Mouse (Mus musculus) spleen, postnatal 10 days (tissue): ENCODE results near the gene Draxin.
"Not testable (repeated sequence)": the region's sequence is repeated elsewhere in the genome, so short reads cannot be mapped to it uniquely, and the experiment has no call there.

Experiments used
- DNase-seq, 2 experiments: peaks; one replicate each; pipeline ENCODE4 v3.0.0; 2021 to 2022; ENCODE audit warnings: low spot score in 2 of 2

Draxin gene

DNA sequence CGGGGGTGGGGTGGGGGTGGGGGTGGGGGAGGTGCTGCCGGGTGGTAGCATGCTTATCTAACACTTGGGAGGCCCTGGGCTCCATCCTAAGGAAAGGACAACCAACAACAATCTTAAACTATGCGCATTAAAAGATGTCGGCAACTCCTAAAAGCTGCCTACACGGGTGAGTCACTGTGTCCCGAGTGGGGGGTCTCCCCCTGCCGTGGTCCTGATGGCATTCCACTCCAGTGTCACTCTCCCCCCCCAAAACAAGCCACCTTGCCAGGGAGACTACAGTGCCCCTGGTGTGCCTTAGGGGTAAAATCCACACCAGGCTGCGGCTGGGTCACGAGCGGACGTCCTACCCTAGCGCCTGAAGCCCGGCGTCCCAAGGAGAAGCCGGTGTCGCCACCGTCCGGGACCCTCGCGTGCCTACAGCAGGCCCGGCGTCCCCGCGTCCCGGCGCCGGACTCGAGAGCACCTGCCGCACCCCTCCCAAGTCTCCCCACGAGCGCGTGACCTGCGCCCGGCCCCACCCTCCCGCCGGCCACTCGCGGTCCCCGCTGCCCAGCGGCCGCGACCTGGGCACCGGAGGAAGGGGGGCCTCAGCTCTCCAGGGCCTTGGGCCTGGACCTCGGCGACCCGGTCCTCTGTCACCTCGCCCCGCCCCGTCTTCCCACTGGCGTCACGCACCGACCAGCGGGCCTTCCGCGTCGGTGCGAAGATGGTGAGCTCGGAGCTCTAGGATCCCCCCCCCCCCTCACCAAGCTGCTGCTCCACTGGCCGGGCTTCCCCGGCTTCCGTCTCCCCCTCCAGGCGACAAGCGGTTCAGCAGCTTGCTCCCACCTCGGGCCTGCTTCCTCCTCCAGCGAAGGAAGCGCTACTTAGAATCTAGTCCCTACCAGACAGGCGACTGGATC is 21.0 kb upstream of the Draxin start, which contains the start of gene Fbxo6:
Gene Fbxo6 (minus strand): TSS at position 874 of the 902 bp plus-strand sequence.
- DNase-seq: peak; percentile 64 to 82

DNA sequence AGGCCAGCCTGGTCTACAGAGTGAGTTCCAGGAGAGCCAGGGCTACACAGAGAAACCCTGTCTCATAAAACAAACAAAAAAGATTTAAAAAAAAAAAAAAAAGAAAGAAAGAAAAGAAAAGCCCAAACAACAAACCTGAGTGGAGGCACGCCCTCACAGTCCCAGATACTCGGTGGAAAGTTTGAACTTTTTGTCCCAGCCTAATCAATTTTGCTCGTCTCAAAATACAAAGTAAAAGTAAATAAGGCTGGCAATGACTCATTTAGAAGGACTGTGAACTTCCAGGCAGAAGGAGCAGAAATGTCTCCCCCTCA is 20.4 kb upstream of the Draxin start:
- no peak for DNase-seq

DNA sequence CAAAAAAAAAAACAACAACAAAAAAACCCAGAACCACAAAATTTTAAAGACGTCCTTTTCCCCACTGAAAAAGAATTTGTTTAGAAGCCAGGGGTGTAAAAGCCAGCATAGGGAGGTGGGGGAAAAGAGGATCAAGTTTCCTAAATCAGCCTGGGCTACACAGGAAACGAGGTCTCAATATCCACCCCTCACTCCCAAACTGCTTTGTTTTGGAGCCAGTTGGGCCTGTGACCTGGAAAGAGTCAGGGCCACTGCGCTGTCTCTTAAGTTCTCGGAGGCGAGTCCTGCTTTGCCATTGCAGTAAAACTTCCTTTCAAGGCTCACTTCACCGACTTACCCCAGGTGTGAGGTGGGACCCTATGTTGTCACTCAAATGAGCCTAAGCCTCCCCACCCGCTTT is 19.7 kb upstream of the Draxin start:
- DNase-seq: no peak

DNA sequence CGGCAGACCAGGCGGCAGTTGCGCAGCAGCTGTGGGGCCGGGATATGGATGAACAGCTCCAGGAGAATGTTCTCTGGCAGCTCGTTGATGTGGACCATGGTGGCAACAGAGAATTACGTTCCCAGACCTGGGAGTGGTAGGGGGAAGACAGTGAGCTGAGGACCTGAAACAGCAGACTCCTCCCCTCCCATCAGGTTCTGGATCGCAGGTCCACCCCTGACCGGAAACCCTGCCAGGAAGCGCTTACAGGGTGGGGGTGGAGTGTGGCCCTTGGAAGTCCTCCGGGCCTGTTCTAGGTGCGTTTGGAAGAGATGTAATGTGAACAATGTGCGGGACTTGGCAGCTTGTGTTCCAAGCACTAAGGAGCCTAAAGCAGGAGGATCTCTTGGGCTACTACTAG is 19.0 kb upstream of the Draxin start:
- DNase-seq: no peak

GRCm38 (mm10) chr4:148147714-148148113 is 17.2 kb upstream of the Draxin start:
- no peak for DNase-seq

GRCm38 (mm10) chr4:148143721-148144120 is 13.2 kb upstream of the Draxin start:
- no peak for DNase-seq

DNA sequence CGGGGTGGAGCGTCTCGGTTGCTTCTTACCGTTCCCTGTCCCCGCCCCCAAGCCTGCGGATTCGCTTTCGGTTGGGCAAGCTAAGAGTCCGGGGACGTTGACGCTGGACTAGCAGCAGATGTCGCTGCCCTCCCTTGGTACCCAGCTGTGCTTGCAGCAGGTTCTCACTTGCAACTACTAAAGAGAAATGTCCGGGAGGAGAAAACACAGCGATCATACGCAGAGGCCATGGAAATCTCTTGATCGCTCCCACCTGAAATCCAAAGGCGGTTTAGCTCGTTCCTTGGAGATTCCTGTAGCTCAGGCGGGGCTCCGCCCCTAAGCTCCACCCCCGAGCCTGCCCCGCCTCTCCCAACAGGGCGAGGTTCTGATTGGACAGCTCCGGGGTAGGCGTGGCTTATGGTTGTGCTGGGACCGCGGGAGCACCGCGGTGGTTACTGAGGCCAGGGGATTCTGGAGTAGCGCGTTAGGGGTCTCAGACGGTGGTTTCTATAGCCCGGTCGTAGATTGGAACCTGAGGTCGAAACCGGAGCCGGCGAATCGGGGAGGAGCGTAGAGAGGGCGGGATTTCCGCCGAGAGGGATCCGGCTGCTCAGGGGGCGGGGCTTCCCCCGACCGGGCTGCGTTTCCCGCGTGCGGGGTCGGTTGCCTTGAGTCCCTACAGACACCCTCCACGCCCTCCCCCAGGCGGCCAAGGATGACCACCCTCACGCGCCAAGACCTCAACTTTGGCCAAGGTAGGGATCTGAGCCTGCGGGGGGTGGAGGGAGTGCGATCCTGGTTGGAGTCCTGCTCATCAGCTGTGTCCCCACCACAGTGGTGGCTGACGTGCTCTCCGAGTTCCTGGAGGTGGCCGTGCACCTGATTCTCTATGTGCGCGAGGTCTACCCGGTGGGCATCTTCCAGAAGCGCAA is 9.9 kb upstream of the Draxin start:
- peak; percentile 95 to 99 for DNase-seq

- no peak for DNase-seq
Observed at GRCm38 (mm10) chr4:148139767-148140097, 9.2 kb upstream of the Draxin start.

GRCm38 (mm10) chr4:148137503-148137902 is 7.0 kb upstream of the Draxin start:
- no peak for DNase-seq

DNA sequence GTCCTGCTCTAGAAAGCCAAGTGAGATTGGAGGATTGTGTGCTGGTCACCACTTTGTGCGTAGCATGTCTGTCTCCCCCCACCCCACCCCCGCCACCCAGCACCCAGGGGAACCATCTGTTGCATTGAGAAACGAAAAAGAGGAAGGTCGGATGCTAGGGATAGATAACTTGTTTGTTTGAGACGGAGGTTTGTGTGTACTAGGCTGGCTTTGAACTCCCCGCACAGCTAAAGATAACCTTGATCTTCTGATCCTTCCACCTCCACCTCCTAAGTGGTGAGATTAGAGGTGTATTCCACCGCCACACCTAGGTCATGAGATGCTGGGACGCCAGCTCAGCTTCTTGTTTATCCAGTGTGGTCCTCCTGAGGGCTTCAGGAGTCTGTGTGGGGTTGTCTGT is 4.5 kb upstream of the Draxin start:
- DNase-seq: no peak

DNA sequence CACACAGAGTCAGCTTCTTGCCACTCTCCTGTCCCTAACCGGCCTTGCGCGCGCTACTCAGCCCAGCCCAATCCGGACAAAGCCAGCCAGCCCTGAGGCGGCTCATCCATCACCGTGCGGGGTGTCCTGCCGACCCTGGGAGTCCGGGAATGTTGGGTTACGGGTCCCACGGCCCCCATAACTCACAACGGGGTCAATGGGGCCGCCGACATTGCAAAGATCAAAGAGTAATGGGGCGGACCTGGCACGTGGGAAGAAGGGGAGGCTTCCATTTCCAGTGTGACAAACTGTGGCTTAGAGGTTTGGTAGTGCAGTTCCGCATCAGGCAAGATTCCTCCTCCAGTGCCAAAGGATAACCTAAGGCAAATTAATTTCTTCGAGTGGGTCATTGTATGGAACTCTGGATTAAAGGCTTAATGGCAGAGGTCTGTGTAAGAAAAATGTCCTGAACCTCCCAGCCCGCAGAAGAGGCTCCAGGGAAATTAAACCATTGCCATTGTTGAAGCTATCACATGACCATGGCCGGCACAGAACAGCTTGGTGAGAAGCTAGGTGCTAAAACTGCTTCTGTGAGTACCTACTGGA is 1.1 kb upstream of the Draxin start:
- DNase-seq: no peak

GRCm38 (mm10) chr4:148130133-148130532 is 365 bp downstream of the Draxin start, which contains the start of gene Mad2l2:
Gene Mad2l2 (plus strand): TSS chr4:148130384.
- DNase-seq: no peak

DNA sequence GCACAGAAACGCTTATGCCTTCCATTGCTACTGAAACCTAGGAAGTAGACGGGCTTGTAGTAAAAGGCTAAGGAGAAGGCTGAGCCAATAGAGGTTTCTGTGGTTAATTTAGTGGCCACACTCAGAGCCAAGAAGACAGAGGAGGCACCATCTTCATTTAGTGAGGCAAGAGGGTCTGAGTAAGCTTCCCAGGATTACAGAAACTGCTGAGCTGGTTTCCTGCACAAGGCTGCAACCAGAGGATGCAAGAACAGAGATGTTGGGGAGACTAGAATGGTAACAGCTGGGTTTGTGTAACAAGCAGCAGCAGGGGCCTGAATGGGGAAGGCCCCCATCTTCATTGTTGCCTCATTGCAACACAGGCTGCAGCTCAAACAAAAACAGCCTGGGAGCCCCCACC is 1.8 kb downstream of the Draxin start:
- DNase-seq: no peak

DNA sequence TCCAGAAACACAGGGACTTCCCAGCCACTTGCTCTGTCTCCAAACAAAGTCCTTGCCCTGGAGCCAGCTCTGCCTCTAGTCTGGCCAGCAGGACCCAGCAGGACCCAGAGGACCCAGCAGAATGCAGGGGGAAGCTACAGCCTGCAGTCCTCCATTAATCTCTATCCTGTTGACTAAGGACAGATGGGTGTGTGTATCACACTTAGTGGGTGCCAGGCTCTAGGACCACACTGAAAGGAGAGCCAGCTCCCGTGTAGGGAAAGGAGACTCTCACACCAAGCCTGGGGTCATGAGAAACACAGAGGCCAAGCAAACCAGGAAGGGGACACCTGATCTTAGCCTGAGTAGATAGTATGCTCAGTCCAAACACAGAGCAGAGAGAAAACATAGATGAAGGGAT is 2.3 kb downstream of the Draxin start:
- DNase-seq: no peak

- no peak for DNase-seq
Observed at GRCm38 (mm10) chr4:148122694-148123066, 7.8 kb downstream of the Draxin start.

DNA sequence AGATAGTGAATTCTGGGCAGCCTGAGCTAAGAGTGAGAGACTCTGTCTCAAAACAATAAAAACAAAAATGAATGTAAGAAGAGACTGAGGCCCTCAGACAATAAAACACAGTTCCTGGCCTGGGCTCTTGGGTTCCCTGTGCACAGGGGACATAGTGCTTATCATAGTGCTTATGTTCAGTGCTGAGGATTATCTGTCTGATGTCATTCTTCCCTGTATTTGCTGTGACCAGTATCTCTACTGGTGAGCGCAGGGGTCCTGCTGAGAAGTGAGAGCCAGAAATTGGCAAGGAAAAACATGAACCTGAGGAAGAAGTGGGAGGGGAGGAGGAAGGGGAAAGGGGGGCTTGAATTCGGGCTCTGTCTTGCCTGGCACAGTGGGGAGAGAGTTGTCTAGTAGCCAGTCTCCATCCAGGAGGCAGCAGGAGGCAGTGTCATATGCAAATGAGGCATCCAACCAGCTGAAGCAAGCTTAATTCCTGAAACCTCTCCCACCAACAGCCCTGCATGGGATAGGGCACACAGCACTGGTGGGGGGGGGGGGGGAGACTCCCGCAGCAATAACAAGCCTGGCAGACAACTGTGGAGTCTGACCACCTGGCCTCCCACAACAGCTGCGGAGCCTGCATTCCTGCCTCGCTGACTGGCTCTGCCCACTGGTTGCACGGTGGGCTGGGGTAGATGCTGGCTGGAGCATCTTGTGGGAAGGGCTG is 8.4 kb downstream of the Draxin start:
- DNase-seq: no peak

DNA sequence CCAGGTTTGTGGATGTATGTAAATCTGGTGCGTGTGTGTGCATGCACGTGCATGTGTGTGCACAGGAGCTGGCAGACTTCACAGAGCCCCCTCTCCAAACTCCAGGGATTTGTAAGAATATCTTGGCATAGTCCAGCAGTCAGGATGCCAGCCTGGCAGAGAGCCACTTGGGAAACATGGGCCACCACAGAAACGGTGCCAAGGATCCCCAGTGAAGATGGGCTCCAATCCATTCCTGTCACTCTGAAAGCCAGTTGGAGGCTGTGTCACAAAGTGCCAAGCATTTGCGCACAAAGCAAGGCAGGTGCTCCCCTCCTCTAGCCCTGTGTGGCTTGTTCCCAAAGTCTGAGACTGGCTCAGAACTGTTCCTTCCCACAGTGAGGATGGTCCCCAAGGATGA is 9.1 kb downstream of the Draxin start:
- DNase-seq: no peak

DNA sequence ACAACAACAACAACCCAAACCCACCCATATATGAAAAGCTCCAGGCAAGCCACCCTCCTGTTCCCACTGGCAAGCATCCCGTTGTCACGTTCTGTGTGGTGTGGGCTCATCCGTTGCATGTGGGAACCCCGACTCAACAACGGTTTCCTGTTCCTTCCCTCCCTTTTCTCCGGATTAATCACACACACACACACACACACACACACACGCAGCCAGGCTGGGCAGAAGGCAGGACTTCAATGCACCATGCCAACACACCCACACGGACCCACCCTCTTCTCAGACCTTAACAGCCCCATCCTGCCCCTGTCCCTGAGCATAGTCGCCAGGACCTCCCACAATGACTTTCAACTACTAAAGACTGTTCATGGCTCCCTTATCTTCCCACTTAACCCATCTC is 9.9 kb downstream of the Draxin start:
- DNase-seq: no peak

- not testable (repeated sequence) for DNase-seq
Observed at GRCm38 (mm10) chr4:148119578-148119977, 10.9 kb downstream of the Draxin start.

- no peak for DNase-seq
Observed at GRCm38 (mm10) chr4:148117392-148117791, 13.1 kb downstream of the Draxin start.

DNA sequence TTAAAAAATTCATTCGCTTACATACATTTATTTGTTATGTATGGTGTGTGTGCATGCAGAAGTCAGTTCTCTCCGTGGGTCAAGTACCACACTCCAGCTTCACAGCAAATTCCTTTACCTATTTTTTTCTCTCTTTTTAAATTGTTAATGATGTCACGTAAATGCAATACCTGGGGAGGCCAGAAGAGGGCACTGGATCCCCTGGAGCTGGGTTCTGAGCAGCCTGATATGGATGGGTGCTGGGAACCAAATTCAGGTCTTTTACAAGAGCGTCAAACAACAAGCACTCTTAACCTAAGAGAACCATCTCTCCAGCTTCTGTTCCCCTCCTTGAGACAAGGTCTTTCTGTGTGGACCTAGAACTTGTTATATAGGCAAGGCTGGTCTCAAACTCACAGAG is 13.8 kb downstream of the Draxin start:
- peak in 1 of 2 experiments; percentile 43 for DNase-seq

DNA sequence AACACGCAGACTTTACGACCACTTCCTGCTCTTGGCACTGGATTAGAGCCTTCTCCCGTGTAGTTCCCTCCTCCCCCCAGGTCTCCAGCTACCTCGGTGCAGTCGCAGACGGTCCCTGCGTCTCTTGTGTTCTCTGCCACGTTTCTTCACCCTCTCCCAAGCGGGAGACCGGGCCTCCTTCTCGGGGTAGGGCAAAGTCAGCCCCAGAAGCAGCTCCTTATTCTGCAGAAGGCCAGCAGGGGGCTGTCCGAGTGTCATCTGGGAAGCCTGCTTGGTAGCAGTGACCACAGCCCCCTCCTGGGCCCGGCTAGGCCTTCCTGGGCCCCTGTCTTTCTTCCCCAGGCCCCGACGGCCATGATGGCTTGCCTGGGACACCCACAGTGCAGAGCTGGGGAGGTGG is 15.0 kb downstream of the Draxin start:
- peak in 1 of 2 experiments; percentile 55 for DNase-seq
